Mouse (Mus musculus): ENCODE measurements at regions not wholly inside any gene's neighbourhood (a gene's known extent, or its start where the extent isn't known, plus 50 kb on each side); places are given as distances from the start of the nearest gene placed in this dataset.

GRCm38 (mm10) chr1:193673236-193673830, 303.2 kb upstream of the Camk1g start:
- peak in 1 of 2 experiments; percentile 1 for DNase-seq

GRCm38 (mm10) chr1:193672681-193673080, 302.6 kb upstream of the Camk1g start:
- no peak for DNase-seq

- no peak for DNase-seq
Observed at GRCm38 (mm10) chr1:193671816-193672254, 301.7 kb upstream of the Camk1g start.

- DNase-seq, result no peak
Observed at GRCm38 (mm10) chr1:193671046-193671445, 300.9 kb upstream of the Camk1g start.

- no peak for DNase-seq
Observed at GRCm38 (mm10) chr1:193670008-193670407, 299.9 kb upstream of the Camk1g start.

- DNase-seq, result no peak
Observed at GRCm38 (mm10) chr1:193668841-193669240, 298.7 kb upstream of the Camk1g start.

- no peak for DNase-seq
Observed at GRCm38 (mm10) chr1:193665854-193666253, 295.8 kb upstream of the Camk1g start.

- no peak for DNase-seq
Observed at GRCm38 (mm10) chr1:193664569-193664968, 294.5 kb upstream of the Camk1g start.

- no peak for DNase-seq
Observed at GRCm38 (mm10) chr1:193663587-193663986, 293.5 kb upstream of the Camk1g start.

- DNase-seq, result no peak
Observed at GRCm38 (mm10) chr1:193662166-193662890, 292.2 kb upstream of the Camk1g start.

- no peak for DNase-seq
Observed at GRCm38 (mm10) chr1:193661377-193661776, 291.3 kb upstream of the Camk1g start.

GRCm38 (mm10) chr1:193655076-193655677, 285.1 kb upstream of the Camk1g start:
- DNase-seq, result no peak

GRCm38 (mm10) chr1:193650275-193650674, 280.2 kb upstream of the Camk1g start:
- DNase-seq, result no peak

- DNase-seq, result no peak
Observed at GRCm38 (mm10) chr1:193649400-193649799, 279.3 kb upstream of the Camk1g start.

- DNase-seq, result no peak
Observed at GRCm38 (mm10) chr1:193647371-193648270, 277.5 kb upstream of the Camk1g start.

GRCm38 (mm10) chr1:193644506-193644905, 274.4 kb upstream of the Camk1g start:
- no peak for DNase-seq

GRCm38 (mm10) chr1:193636451-193636850, 266.4 kb upstream of the Camk1g start:
- no peak for DNase-seq

- no peak for DNase-seq
Observed at GRCm38 (mm10) chr1:193632115-193632514, 262.0 kb upstream of the Camk1g start.

- no peak for DNase-seq
Observed at GRCm38 (mm10) chr1:193629887-193630286, 259.8 kb upstream of the Camk1g start.

- no peak for DNase-seq
Observed at GRCm38 (mm10) chr1:193626924-193627849, 257.1 kb upstream of the Camk1g start.

GRCm38 (mm10) chr1:193625101-193625956, 255.2 kb upstream of the Camk1g start:
- no peak for DNase-seq
